Mouse (Mus musculus) myocyte (in vitro differentiated cells): ENCODE measurements at regions not wholly inside any gene's neighbourhood (a gene's known extent, or its start where the extent isn't known, plus 50 kb on each side); places are given as distances from the start of the nearest gene placed in this dataset.

Experiments
- MAX ChIP-seq: IDR thresholded peaks from one replicate; pipeline ENCODE4 v1.6.1; 2011; ENCODE audit warnings: low read depth, mild to moderate bottlenecking, control low read depth
- POLR2A ChIP-seq: IDR thresholded peaks from one replicate; pipeline ENCODE4 v1.6.1; 2011; ENCODE audit warnings: low read depth, mild to moderate bottlenecking, control low read depth, moderate library complexity; ENCODE audit not compliant: insufficient read length

- TF ChIP-seq MAX, result no peak
- no peak for TF ChIP-seq POLR2A
Measured at GRCm38 (mm10) chr10:44861671-44862359, 205.2 kb upstream of the Prep start.
